Mouse (Mus musculus) heart, embryonic 15.5 days (tissue): ENCODE measurements at regions not wholly inside any gene's neighbourhood (a gene's known extent, or its start where the extent isn't known, plus 50 kb on each side); places are given as distances from the start of the nearest gene placed in this dataset.
A peak's percentile ranks its signal among the peaks of the same experiment; 100 is the strongest.

Experiments used
- ATAC-seq: fragments of 200-750 bp; cut with Nextera tagmentation; replicated peaks from 2 replicates; pipeline ENCODE4 v1.8.0; 2017; ENCODE audit warnings: low read depth, moderate TSS enrichment; ENCODE audit not compliant: insufficient number of reproducible peaks, insufficient read depth, low FRiP score
- H3K27ac ChIP-seq: fragments of 300-500 bp; sonication (generic); 2 replicates; pipeline ENCODE4 v1.5.1; 2015; ENCODE audit warnings: mild to moderate bottlenecking, inconsistent platforms
- H3K27me3 ChIP-seq: fragments of 300-500 bp; sonication (generic); 2 replicates; pipeline ENCODE4 v1.6.1; 2015; ENCODE audit warnings: inconsistent platforms
- H3K36me3 ChIP-seq: fragments of 300-500 bp; sonication (generic); 2 replicates; pipeline ENCODE4 v1.6.1; 2015; ENCODE audit warnings: mild to moderate bottlenecking, inconsistent platforms
- H3K4me1 ChIP-seq: fragments of 300-500 bp; sonication (generic); replicated peaks from 2 replicates; pipeline ENCODE4 v1.6.1; 2015; ENCODE audit warnings: inconsistent platforms
- H3K4me2 ChIP-seq: fragments of 300-500 bp; sonication (generic); 2 replicates; pipeline ENCODE4 v1.6.1; 2015; ENCODE audit warnings: inconsistent platforms, mild to moderate bottlenecking, moderate library complexity
- H3K4me3 ChIP-seq: fragments of 300-500 bp; sonication (generic); 2 replicates; pipeline ENCODE4 v1.5.1; 2015; ENCODE audit warnings: mild to moderate bottlenecking, inconsistent platforms
- H3K9ac ChIP-seq: fragments of 300-500 bp; sonication (generic); 2 replicates; pipeline ENCODE4 v1.6.1; 2015; ENCODE audit warnings: mild to moderate bottlenecking, inconsistent platforms
- H3K9me3 ChIP-seq: fragments of 300-500 bp; sonication (generic); replicated peaks from 2 replicates; pipeline ENCODE4 v1.6.1; 2016; ENCODE audit warnings: inconsistent platforms
- WGBS: fragments of 180-500 bp; shearing (Covaris S2); methylation state at CpG from one replicate; pipeline ENCODE4 v1.1.7; 2015; ENCODE audit warnings: mixed read lengths; 5-methylcytosine and 5-hydroxymethylcytosine counted together

- H3K27me3 ChIP-seq = 0 out of 2 replicates have a peak, but pooled peaks cover 6% of the 10 kb centered on the region
- no peaks in the 10 kb centered on the region for H3K9me3 ChIP-seq
- H3K9ac ChIP-seq = no peak overlapping the region
- H3K36me3 ChIP-seq = no peaks in the 10 kb centered on the region
- H3K27ac ChIP-seq = no peak overlapping the region
- no peak for ATAC-seq
- H3K4me2 ChIP-seq = no peak overlapping the region
- no peak overlapping the region for H3K4me3 ChIP-seq
- whole genome bisulfite sequencing = 84% methylated on average over 3 of the region's 3 CpGs
- peaks cover 20% of the 10 kb centered on the region for H3K4me1 ChIP-seq
These were observed 263.1 kb downstream of the Dysf start for GRCm38 (mm10) chr6:84271441-84271840.

GRCm38 (mm10) chr6:84270518-84271165 is 262.3 kb downstream of the Dysf start:
- no peak overlapping the region for H3K4me2 ChIP-seq
- no peak overlapping the region for H3K4me3 ChIP-seq
- H3K27me3 ChIP-seq = 0 out of 2 replicates have a peak, but pooled peaks cover 6% of the 10 kb centered on the region
- ATAC-seq = peak; percentile 58; the same call in 1 of the 2 replicates
- no peaks in the 10 kb centered on the region for H3K36me3 ChIP-seq
- peaks cover 20% of the 10 kb centered on the region for H3K4me1 ChIP-seq
- no peaks in the 10 kb centered on the region for H3K9me3 ChIP-seq
- H3K9ac ChIP-seq = no peak overlapping the region
- 39% methylated on average over 12 of the region's 12 CpGs for WGBS
- no peak overlapping the region for H3K27ac ChIP-seq

- ATAC-seq = no peak
- H3K27ac ChIP-seq = no peak overlapping the region
- no peaks in the 10 kb centered on the region for H3K9me3 ChIP-seq
- 80% methylated on average over 4 of the region's 4 CpGs for WGBS
- no peak overlapping the region for H3K4me3 ChIP-seq
- no peaks in the 10 kb centered on the region for H3K36me3 ChIP-seq
- H3K4me1 ChIP-seq = peaks cover 20% of the 10 kb centered on the region
- H3K4me2 ChIP-seq = no peak overlapping the region
- 0 out of 2 replicates have a peak, but pooled peaks cover 6% of the 10 kb centered on the region for H3K27me3 ChIP-seq
- no peak overlapping the region for H3K9ac ChIP-seq
These were observed 261.1 kb downstream of the Dysf start for GRCm38 (mm10) chr6:84269478-84269877.

- H3K4me1 ChIP-seq = peaks cover 20% of the 10 kb centered on the region
- no peak overlapping the region for H3K27ac ChIP-seq
- no peak overlapping the region for H3K4me3 ChIP-seq
- no peaks in the 10 kb centered on the region for H3K9me3 ChIP-seq
- no peaks in the 10 kb centered on the region for H3K36me3 ChIP-seq
- H3K9ac ChIP-seq = no peak overlapping the region
- H3K27me3 ChIP-seq = 0 out of 2 replicates have a peak, but pooled peaks cover 7% of the 10 kb centered on the region
- H3K4me2 ChIP-seq = no peak overlapping the region
- 56% methylated on average over 3 of the region's 3 CpGs for WGBS
- ATAC-seq = no peak
These were observed 260.6 kb downstream of the Dysf start for GRCm38 (mm10) chr6:84269023-84269422.

GRCm38 (mm10) chr6:84268111-84268510 is 259.7 kb downstream of the Dysf start:
- H3K4me3 ChIP-seq = no peak overlapping the region
- no peak for ATAC-seq
- H3K27me3 ChIP-seq = 0 out of 2 replicates have a peak, but pooled peaks cover 9% of the 10 kb centered on the region
- no peaks in the 10 kb centered on the region for H3K36me3 ChIP-seq
- peaks cover 18% of the 10 kb centered on the region for H3K4me1 ChIP-seq
- H3K9ac ChIP-seq = no peak overlapping the region
- 94% methylated on average over 4 of the region's 4 CpGs for WGBS
- H3K27ac ChIP-seq = no peak overlapping the region
- H3K9me3 ChIP-seq = no peaks in the 10 kb centered on the region
- H3K4me2 ChIP-seq = no peak overlapping the region

- Histone ChIP-seq H3K9ac (no peak overlapping the region), H3K36me3 (no peaks in the 10 kb centered on the region), H3K27ac (no peak overlapping the region), H3K27me3 (0 out of 2 replicates have a peak, but pooled peaks cover 9% of the 10 kb centered on the region), H3K9me3 (no peaks in the 10 kb centered on the region), H3K4me3 (no peak overlapping the region), H3K4me1 (peaks cover 15% of the 10 kb centered on the region), H3K4me2 (no peak overlapping the region)
- no peak for ATAC-seq
- WGBS = 82% methylated on average over 6 of the region's 6 CpGs
These were observed 259.1 kb downstream of the Dysf start for GRCm38 (mm10) chr6:84267526-84267925.

GRCm38 (mm10) chr6:84266736-84267135 is 258.3 kb downstream of the Dysf start:
- no peak overlapping the region for H3K4me3 ChIP-seq
- no peak overlapping the region for H3K4me2 ChIP-seq
- H3K27ac ChIP-seq = no peak overlapping the region
- 0 out of 2 replicates have a peak, but pooled peaks cover 9% of the 10 kb centered on the region for H3K27me3 ChIP-seq
- no peaks in the 10 kb centered on the region for H3K9me3 ChIP-seq
- no peak for ATAC-seq
- peaks cover 12% of the 10 kb centered on the region for H3K4me1 ChIP-seq
- H3K9ac ChIP-seq = no peak overlapping the region
- no peaks in the 10 kb centered on the region for H3K36me3 ChIP-seq
- 60% methylated on average over 13 of the region's 13 CpGs for WGBS

GRCm38 (mm10) chr6:84264681-84265080 is 256.3 kb downstream of the Dysf start:
- Histone ChIP-seq H3K9me3 (no peaks in the 10 kb centered on the region), H3K4me2 (no peak overlapping the region), H3K27ac (no peak overlapping the region), H3K9ac (no peak overlapping the region), H3K4me1 (no peaks in the 10 kb centered on the region), H3K36me3 (no peaks in the 10 kb centered on the region), H3K27me3 (0 out of 2 replicates have a peak, but pooled peaks cover 14% of the 10 kb centered on the region), H3K4me3 (no peak overlapping the region)
- no peak for ATAC-seq
- WGBS = 75% methylated on average over 4 of the region's 4 CpGs

GRCm38 (mm10) chr6:84263686-84264085 is 255.3 kb downstream of the Dysf start:
- ATAC-seq = no peak
- Histone ChIP-seq H3K27ac (no peak overlapping the region), H3K4me1 (no peaks in the 10 kb centered on the region), H3K9me3 (no peaks in the 10 kb centered on the region), H3K36me3 (no peaks in the 10 kb centered on the region), H3K27me3 (0 out of 2 replicates have a peak, but pooled peaks cover 12% of the 10 kb centered on the region), H3K4me3 (no peak overlapping the region), H3K9ac (no peak overlapping the region), H3K4me2 (no peak overlapping the region)
- WGBS = 40% methylated on average over 2 of the region's 2 CpGs

- peaks cover 10% of the 10 kb centered on the region; the same call in 1 of the 2 replicates for H3K27me3 ChIP-seq
- 40% methylated on average over 6 of the region's 6 CpGs for WGBS
- no peaks in the 10 kb centered on the region for H3K4me1 ChIP-seq
- no peaks in the 10 kb centered on the region for H3K9me3 ChIP-seq
- H3K27ac ChIP-seq = no peak overlapping the region
- no peak overlapping the region for H3K9ac ChIP-seq
- H3K4me3 ChIP-seq = no peak overlapping the region
- ATAC-seq = no peak
- no peak overlapping the region for H3K4me2 ChIP-seq
- no peaks in the 10 kb centered on the region for H3K36me3 ChIP-seq
These were observed 254.4 kb downstream of the Dysf start for GRCm38 (mm10) chr6:84262766-84263165.

- Histone ChIP-seq H3K9ac (no peak overlapping the region), H3K4me1 (no peaks in the 10 kb centered on the region), H3K36me3 (no peaks in the 10 kb centered on the region), H3K27me3 (peaks cover 8% of the 10 kb centered on the region; the same call in 1 of the 2 replicates), H3K9me3 (no peaks in the 10 kb centered on the region), H3K27ac (no peak overlapping the region), H3K4me3 (no peak overlapping the region), H3K4me2 (no peak overlapping the region)
- no peak for ATAC-seq
- 83% methylated on average over 3 of the region's 3 CpGs for WGBS
These were observed 253.1 kb downstream of the Dysf start for GRCm38 (mm10) chr6:84261483-84261882.
